In genomic region chr9:49536593-49536992, GRCm38 (mm10) we compare ENCODE assay signal across 12 mouse cellular contexts.
"Had no signal": no experiment of that assay in that cellular context is flagged by ENCODE, and none has a peak within 500 bp of the region (broad histone marks: within the 10 kb centered on the region; RNA-seq: fewer than 3 reads in every experiment).

No protein-coding gene starts in this region.

- DNase-seq: kidney, adult 2 months; kidney, postnatal 36 days; layer of hippocampus, adult 9-11 months; layer of hippocampus, postnatal 36 days; lung, adult 2 months; lung, postnatal 36 days; thymus, postnatal 4 days had no signal

- H3K9me3 ChIP-seq: liver, embryonic 15.5 days had no signal

- H3K4me1 ChIP-seq: liver, embryonic 15.5 days had no signal

- H3K9ac ChIP-seq: liver, embryonic 15.5 days had no signal

- H3K27ac ChIP-seq: liver, embryonic 15.5 days; stomach, postnatal 0 days had no signal

- H3K4me3 ChIP-seq: liver, embryonic 15.5 days had no signal

- H3K4me2 ChIP-seq: liver, embryonic 11.5 days; liver, embryonic 15.5 days had no signal

- H3K36me3 ChIP-seq: liver, embryonic 15.5 days had no signal

- ATAC-seq: intestine, embryonic 16.5 days; lung, postnatal 0 days had no signal

- H3K27me3 ChIP-seq: liver, embryonic 15.5 days had no signal
